Mouse (Mus musculus) liver, adult 2 months (tissue): Measurements from ENCODE around the gene Dlgap1. TPM values are rescaled to one million over a fixed set of nuclear protein-coding genes. Genes with fewer than 3 reads are reported as not detected.

ENCODE experiments used
- DNase-seq: peaks from one replicate; pipeline ENCODE4 v3.0.0-alpha.2; 2011; ENCODE audit warnings: low read depth, low spot score; ENCODE audit errors: extremely low read depth
- H3K27ac ChIP-seq: fragments of 200-500 bp; replicated peaks from 2 replicates; pipeline ENCODE4 v1.5.1; 2012; ENCODE audit warnings: low read depth, mild to moderate bottlenecking, control low read depth, inconsistent platforms, low read length; ENCODE audit not compliant: insufficient read depth
- H3K27me3 ChIP-seq: fragments of 200-500 bp; 2 replicates; pipeline ENCODE4 v1.6.1; 2012; ENCODE audit warnings: mild to moderate bottlenecking, moderate library complexity, low read length, inconsistent platforms; ENCODE audit not compliant: control insufficient read depth, insufficient read depth
- H3K36me3 ChIP-seq: fragments of 200-500 bp; 2 replicates; pipeline ENCODE4 v1.6.1; 2012; ENCODE audit warnings: low read length, inconsistent platforms; ENCODE audit not compliant: control insufficient read depth, insufficient read depth
- H3K4me1 ChIP-seq: fragments of 200-500 bp; 2 replicates; pipeline ENCODE4 v1.6.1; 2011; ENCODE audit warnings: low read length; ENCODE audit not compliant: control insufficient read depth, insufficient read depth
- H3K4me3 ChIP-seq: fragments of 200-500 bp; 2 replicates; pipeline ENCODE4 v1.5.1; 2011; ENCODE audit warnings: low read depth, mild to moderate bottlenecking, control low read depth, low read length, moderate library complexity; ENCODE audit not compliant: insufficient read depth
- H3K79me2 ChIP-seq: fragments of 200-500 bp; 2 replicates; pipeline ENCODE4 v1.6.1; 2012; ENCODE audit warnings: inconsistent platforms, mild to moderate bottlenecking, low read length, moderate library complexity; ENCODE audit not compliant: control insufficient read depth, insufficient read depth
- H3K9ac ChIP-seq: fragments of 200-500 bp; 2 replicates; pipeline ENCODE4 v1.6.1; 2012; ENCODE audit warnings: low read depth, mild to moderate bottlenecking, control low read depth, inconsistent platforms, low read length
- CTCF ChIP-seq: fragments of 200-500 bp; IDR thresholded peaks from 2 replicates; pipeline ENCODE4 v1.5.1; 2011; ENCODE audit warnings: low read depth, low read length, control low read depth
- POLR2A ChIP-seq: fragments of 200-500 bp; IDR thresholded peaks from 2 replicates; pipeline ENCODE4 v1.6.1; 2011; ENCODE audit warnings: low read length, control low read depth; ENCODE audit not compliant: insufficient read depth; ENCODE audit errors: extremely low read depth
- WGBS: fragments of 180-500 bp; shearing (Covaris S2); methylation state at CpG from one replicate; pipeline ENCODE4 v1.1.7; 2018; 5-methylcytosine and 5-hydroxymethylcytosine counted together
- polyA plus RNA-seq: library from polyadenylated mRNA; depleted of rRNA; stranded (reverse); fragments of >200 nt; gene quantifications from 2 replicates; pipeline ENCODE4 v1.2.3, GENCODE M21; 2012
- total RNA-seq: library from RNA; depleted of rRNA; stranded (reverse); fragments of >200 nt; gene quantifications from 2 replicates; pipeline ENCODE4 v1.2.3, GENCODE M21; 2014

The Dlgap1 gene
- total and polyA plus RNA-seq, 2 experiments, result 0.55 to 1.5 TPM

- Histone ChIP-seq H3K4me3 (no peak overlapping the region), H3K79me2 (no peaks in the 10 kb centered on the region), H3K9ac (no peak overlapping the region), H3K27me3 (no peaks in the 10 kb centered on the region; the same call in 1 of the 2 replicates), H3K27ac (no peak overlapping the region), H3K36me3 (no peaks in the 10 kb centered on the region), H3K4me1 (peaks cover 4% of the 10 kb centered on the region; the same call in 1 of the 2 replicates)
- DNase-seq, result no peak
- 38% methylated on average over 6 of the region's 6 CpGs for WGBS
- TF ChIP-seq POLR2A (no peak), CTCF (no peak)
These were observed 738.9 kb downstream of the Dlgap1 start for GRCm38 (mm10) chr17:70707819-70708140.

GRCm38 (mm10) chr17:70709545-70709944, 740.7 kb downstream of the Dlgap1 start:
- WGBS, result 43% methylated on average over 5 of the region's 5 CpGs
- Histone ChIP-seq H3K4me3 (no peak overlapping the region), H3K4me1 (peaks cover 4% of the 10 kb centered on the region; the same call in 1 of the 2 replicates), H3K9ac (no peak overlapping the region), H3K79me2 (no peaks in the 10 kb centered on the region), H3K36me3 (no peaks in the 10 kb centered on the region), H3K27ac (no peak overlapping the region), H3K27me3 (no peaks in the 10 kb centered on the region; the same call in 1 of the 2 replicates)
- no peak for DNase-seq
- TF ChIP-seq CTCF (no peak), POLR2A (no peak)

GRCm38 (mm10) chr17:70713470-70713869, 744.6 kb downstream of the Dlgap1 start:
- Histone ChIP-seq H3K9ac (no peak overlapping the region), H3K36me3 (no peaks in the 10 kb centered on the region), H3K4me3 (no peak overlapping the region), H3K27me3 (no peaks in the 10 kb centered on the region; the same call in 1 of the 2 replicates), H3K4me1 (no peaks in the 10 kb centered on the region; the same call in 1 of the 2 replicates), H3K27ac (no peak overlapping the region), H3K79me2 (no peaks in the 10 kb centered on the region)
- 77% methylated on average over 10 of the region's 10 CpGs for WGBS
- DNase-seq, result no peak
- TF ChIP-seq CTCF, result no peak
- no peak for TF ChIP-seq POLR2A

- Histone ChIP-seq H3K36me3 (no peaks in the 10 kb centered on the region), H3K27ac (no peak overlapping the region), H3K9ac (no peak overlapping the region), H3K79me2 (no peaks in the 10 kb centered on the region), H3K27me3 (no peaks in the 10 kb centered on the region), H3K4me1 (no peaks in the 10 kb centered on the region), H3K4me3 (no peak overlapping the region)
- no peak for DNase-seq
- no peak for TF ChIP-seq POLR2A
- no peak for TF ChIP-seq CTCF
- WGBS, result 84% methylated on average over 11 of the region's 11 CpGs
These were observed 750.9 kb downstream of the Dlgap1 start for GRCm38 (mm10) chr17:70719684-70720324.

GRCm38 (mm10) chr17:70720766-70721165, 751.9 kb downstream of the Dlgap1 start:
- H3K79me2 ChIP-seq, result no peaks in the 10 kb centered on the region
- H3K4me1 ChIP-seq, result no peaks in the 10 kb centered on the region
- H3K27me3 ChIP-seq, result no peaks in the 10 kb centered on the region
- no peak overlapping the region for H3K27ac ChIP-seq
- TF ChIP-seq POLR2A (no peak), CTCF (peak; percentile 39)
- DNase-seq, result no peak
- 45% methylated on average over 8 of the region's 8 CpGs for WGBS
- no peaks in the 10 kb centered on the region for H3K36me3 ChIP-seq
- H3K9ac ChIP-seq, result no peak overlapping the region
- H3K4me3 ChIP-seq, result no peak overlapping the region

- DNase-seq, result no peak
- H3K79me2 ChIP-seq, result no peaks in the 10 kb centered on the region
- H3K4me1 ChIP-seq, result no peaks in the 10 kb centered on the region
- no peaks in the 10 kb centered on the region for H3K36me3 ChIP-seq
- H3K4me3 ChIP-seq, result no peak overlapping the region
- no peak overlapping the region for H3K9ac ChIP-seq
- H3K27me3 ChIP-seq, result no peaks in the 10 kb centered on the region
- TF ChIP-seq CTCF (no peak), POLR2A (no peak)
- H3K27ac ChIP-seq, result no peak overlapping the region
- WGBS, result 70% methylated on average over 3 of the region's 3 CpGs
These were observed 753.3 kb downstream of the Dlgap1 start for GRCm38 (mm10) chr17:70722146-70722545.
